Mouse (Mus musculus) adrenal gland, adult 2 months (tissue): Measurements from ENCODE around the gene R3hcc1l. TPM values are rescaled to one million over a fixed set of nuclear protein-coding genes. Genes with fewer than 3 reads are reported as not detected.
A peak's percentile ranks its signal among the peaks of the same experiment; 100 is the strongest.

Source experiments
- DNase-seq: peaks from one replicate; pipeline ENCODE4 v3.0.0; 2021
- long read RNA-seq: library from polyadenylated mRNA; stranded (forward); transcript quantifications from one replicate; pipeline ENCODE4 v2.0.0, GENCODE M21; 2021
- polyA plus RNA-seq: library from polyadenylated mRNA; depleted of rRNA; stranded (reverse); fragments of >200 nt; gene quantifications from 2 replicates; pipeline ENCODE4 v1.2.3, GENCODE M21; 2012; rRNA removed
- total RNA-seq, 2 experiments: library from RNA; stranded (reverse); gene quantifications; 2 replicates each; pipeline ENCODE4 v1.2.3; 2021

R3hcc1l gene
- total RNA-seq, result 10 to 100 TPM; 22.9 to 29.2 TPM
- 1.7 and 2.0 TPM in 2 replicates for polyA plus RNA-seq
- long read RNA-seq, full-length matches to known transcripts, result 11 of 17 reads
- long read RNA-seq, partial matches to known transcripts, result 4 of 17 reads
- long read RNA-seq, other reads (novel, unspliced or antisense), result 2 of 17 reads

GRCm38 (mm10) chr19:42518620-42519310, at the start of gene R3hcc1l:
R3hcc1l (plus strand) TSS chr19:42518759.
- peak; percentile 98 for DNase-seq

DNA sequence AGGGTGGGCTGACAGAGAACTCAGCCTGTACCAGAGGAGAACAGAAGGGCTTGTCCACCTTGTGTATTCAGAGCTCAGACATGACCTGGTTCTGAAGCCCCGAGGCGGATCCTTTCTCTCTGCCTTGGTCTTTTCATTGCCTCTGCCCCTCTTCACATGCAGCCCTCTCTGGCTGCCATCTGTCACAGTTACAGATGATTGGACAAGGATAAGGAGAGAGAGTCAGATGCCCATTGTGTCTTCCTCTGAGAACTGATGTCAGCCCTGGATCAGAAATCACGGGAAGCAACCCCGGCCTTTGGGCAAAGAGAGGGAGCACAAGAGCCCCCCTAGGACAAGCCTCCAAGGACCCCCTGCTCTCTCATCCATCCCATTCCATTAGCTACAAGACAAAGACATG, 47.0 kb upstream of the R3hcc1l start:
- DNase-seq, result no peak

DNA sequence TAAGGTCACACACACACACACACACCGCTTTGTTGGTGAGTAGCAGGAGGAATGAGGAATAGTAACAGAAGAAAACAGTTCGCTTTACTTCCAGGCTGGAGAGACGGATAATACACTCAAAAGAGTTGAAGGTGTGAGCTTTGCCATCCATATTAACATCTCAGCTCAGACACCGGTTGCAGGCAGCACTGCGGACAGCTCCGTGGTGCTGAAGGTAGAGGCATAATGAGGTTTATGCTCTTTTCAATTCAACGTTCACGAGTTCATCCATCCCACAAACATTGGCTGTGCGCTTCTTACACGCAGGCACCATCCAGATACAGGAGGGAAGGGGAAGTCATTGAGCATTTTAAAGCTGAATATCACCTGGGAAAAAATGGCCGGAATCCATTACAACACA, 45.7 kb upstream of the R3hcc1l start:
- DNase-seq, result no peak

DNA sequence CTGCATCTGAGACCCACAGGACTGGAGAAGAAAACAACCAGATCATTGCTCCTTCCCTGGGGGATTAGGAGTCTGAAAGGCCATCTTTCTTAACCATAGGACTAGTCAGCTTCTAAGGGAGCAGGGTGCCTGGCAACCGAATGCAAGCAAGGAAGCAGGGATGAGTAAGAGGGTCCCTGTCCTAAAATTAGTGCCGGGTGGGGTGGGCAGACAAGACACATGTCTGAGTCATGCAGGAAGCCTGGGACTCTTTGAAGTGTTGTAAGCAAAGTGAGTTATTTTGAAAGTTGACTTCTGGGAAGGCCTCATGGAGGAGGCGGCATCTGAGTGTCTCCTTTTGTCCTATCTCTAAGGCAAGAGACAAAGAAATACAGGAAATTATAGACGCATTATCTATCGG, 40.8 kb upstream of the R3hcc1l start:
- DNase-seq, result no peak

DNA sequence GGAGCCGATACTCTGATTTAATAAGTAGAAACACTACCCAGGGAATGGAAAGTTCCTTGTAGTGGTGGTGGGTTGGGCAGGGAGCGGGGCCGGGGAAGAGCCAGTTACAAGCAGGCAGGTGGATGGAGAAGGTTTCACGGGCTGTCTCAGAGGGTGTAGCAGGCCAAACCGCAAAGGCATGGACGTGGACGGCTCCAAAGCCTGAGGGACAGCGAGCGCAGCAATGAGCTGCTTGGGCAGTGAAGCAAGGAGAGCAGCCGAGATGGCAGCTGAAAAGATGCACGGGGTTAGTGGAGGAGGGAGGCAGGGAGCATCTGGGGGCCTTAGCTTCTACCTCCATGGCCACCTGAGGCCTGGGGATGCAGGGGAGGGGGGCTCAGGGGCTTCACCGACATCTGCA, 40.3 kb upstream of the R3hcc1l start:
- no peak for DNase-seq

GRCm38 (mm10) chr19:42485443-42485842, 33.1 kb upstream of the R3hcc1l start:
- DNase-seq, result no peak

DNA sequence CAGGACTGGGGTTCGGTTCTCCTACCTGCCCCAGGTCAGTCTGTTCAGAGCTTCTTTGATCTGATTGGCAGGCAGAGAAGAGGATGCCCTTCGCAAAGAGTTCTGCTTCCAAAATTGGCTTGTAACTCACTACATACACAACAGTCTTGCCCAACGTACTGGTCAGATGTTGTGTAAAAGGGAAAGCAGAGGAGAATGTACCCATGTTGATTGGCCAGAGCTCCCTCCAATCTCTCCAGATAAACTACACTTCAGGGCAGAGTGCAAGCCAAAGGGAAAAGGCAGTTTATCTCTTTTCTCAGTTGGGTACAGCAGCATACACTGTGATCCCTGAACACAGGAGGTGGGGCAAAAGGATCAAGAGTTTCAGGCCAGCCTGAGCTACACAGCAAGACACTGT, 31.3 kb upstream of the R3hcc1l start:
- no peak for DNase-seq

GRCm38 (mm10) chr19:42493257-42493917, 25.2 kb upstream of the R3hcc1l start:
- DNase-seq, result no peak

DNA sequence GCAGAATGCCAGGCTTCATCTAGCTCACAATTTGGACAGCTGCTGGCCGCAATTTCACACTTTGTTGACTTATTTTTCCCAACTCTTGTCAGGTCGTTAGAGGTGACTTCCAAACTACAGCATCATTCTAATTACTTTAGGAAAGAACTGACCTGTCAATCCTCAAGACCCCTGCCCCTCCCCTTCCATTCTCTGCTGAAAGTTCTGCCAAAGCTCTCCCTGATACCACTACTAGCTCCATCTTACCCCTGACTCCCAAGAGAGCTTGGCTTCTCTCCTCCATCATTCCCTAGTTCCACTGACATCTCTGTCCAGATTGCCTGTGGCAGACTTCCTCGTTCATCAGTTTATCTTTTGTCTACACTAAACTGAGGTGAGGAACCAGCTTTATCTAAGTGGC, 14.4 kb upstream of the R3hcc1l start:
- DNase-seq, result no peak

DNA sequence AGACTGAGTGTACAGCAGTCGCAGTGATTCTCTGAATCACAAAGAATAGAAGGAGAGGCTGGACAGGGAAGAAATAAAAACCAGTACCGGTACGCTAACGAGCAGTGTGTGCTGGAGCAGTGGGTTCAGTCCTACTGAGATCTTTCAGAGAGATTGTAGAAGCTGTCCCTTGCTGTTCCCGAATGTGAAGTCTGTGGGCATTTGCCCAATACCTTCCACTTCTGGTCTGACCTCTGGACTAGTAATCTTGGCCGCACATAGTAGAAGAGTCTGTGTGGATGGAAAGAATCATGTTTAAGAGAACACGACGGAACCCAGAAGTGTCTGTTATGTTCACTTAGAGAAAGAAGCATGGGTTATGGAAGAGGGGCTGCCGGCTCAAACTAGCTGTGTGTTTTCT, 8.9 kb upstream of the R3hcc1l start:
- no peak for DNase-seq

DNA sequence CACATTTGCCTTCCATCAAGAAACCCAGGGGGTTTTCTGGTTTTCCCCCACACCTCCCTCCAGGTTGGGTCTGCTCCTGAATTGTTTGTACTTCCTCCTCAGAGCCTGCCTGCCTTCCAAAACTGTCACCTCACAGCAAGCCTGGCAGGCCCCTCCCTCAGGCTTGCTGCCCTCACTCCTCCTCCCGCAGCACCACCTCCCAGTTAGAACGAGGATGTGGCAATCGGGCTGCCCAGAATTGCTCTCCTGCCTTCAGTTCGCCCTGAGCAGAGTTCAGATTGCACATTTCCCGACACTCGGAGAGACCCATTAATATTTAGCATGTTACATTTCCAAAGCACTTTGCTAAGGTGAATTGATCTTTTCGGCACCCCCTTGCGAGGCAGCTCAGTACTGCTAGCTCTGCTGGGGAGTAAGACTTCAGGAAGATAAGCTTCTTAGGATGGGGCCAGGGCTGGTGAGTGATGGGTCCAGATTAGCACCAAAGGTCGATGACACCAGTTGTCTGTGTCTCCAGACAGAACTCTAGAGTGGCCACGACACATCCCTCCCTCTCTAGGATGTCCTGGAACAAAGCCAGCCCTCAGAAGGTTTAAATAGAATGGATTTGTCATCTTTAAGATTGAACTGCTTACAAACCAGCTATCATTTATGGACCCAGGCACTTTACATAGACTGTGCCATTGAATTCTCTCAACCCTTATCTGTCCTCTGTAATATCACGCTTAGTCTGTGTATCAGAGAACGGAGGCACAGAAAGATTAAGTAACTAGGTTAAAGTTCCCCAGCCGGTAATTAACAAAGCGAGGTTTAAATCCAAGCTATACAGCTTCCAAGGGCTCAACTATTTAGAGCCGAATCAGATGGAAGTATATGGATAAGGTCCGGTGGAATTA, 8.0 kb upstream of the R3hcc1l start:
- peak; percentile 51 for DNase-seq

- no peak for DNase-seq
These were observed 2.9 kb upstream of the R3hcc1l start for GRCm38 (mm10) chr19:42515656-42516055.

GRCm38 (mm10) chr19:42516121-42516520, 2.4 kb upstream of the R3hcc1l start:
- DNase-seq, result no peak

DNA sequence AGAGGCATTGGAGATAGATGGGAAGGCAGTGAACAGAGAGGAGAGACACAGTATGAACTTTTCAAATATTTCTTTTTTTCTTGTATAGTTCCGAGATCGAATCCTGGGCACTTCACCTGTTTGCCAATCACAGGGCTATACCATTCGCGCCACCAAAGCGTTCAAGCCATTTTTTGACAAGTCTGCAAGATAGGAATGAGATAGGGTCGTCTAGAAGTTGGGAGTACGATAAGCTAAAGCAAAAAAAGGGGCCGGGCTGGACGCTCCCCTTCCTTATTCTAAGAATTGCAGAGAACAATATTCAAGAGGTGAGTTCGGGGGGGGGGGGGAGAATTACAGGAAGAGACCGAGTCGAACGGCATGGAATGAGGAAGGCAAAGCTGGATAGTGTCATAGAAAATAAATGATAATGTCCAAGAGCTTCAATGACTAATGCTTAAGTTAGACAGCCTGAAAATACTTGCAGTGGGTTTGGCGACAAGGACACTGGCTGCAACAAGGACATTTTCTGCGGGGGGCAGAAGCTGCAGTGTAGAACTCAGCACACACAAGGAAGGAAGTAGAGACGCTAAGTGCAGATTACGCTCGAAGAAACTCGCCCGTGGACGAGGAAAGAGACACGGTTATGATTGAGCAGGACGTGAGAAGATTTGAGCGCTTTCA, 471 bp upstream of the R3hcc1l start:
- no peak for DNase-seq

- no peak for DNase-seq
These were observed 1.2 kb downstream of the R3hcc1l start for GRCm38 (mm10) chr19:42519760-42520159.

DNA sequence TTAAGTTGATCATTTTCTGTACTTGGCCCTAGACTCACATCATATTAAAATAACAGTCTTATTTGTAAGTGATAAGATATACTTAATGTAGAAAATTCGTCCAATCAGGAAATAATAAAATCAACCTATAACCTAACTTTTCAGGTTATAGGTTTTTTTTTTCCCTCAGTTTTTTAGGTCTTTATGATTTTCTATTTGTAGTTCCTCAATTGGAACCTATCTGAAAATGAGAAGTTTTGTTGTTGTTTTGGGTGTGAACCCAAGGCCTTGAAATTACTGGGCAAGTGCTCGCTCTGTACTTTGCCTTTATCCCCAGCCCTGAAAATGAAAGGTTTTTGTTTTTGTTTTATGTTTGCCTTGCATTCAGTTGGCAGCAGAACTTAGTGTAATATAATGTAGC, 6.1 kb downstream of the R3hcc1l start:
- DNase-seq, result no peak

DNA sequence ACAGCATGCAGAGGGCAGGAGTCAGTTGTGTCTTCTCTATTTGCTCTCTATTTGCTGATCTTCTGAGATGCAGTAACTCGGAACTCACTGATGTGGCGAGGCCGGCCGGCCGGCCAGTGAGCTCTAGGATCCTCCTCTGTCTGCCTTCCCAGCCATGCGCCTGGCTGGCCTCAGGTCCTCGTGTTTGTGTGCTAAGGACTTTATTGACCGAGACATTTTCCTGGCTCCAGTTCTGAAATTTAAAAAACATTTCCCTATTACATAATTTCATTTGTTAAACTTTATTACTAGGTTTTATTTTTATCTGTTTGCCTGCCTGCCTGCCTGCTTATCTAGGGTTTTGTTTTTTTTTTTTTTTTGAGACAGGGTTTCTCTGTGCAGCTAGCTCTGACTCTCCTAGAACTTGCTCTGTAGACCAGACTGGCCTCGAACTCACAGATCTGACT, 11.5 kb downstream of the R3hcc1l start:
- DNase-seq, result no peak

DNA sequence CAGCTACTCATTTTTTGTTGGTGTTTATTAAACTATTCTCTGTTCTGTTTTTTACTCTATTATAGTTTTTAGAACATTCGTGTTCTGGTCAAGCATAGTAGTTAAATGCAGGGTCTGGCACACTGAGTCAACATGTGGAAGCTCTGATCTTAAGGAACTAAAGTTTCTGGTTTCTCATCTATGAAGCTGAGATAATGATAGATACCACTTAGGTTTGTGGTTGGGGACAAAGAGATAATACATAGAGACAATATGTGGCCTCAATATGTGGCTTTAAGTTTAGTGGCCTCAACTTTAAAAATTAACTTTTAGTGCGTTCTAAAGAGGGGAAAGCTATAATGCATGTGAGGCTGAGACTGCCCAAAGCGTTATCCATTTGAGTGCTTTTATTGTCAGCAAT, 15.9 kb downstream of the R3hcc1l start:
- no peak for DNase-seq

DNA sequence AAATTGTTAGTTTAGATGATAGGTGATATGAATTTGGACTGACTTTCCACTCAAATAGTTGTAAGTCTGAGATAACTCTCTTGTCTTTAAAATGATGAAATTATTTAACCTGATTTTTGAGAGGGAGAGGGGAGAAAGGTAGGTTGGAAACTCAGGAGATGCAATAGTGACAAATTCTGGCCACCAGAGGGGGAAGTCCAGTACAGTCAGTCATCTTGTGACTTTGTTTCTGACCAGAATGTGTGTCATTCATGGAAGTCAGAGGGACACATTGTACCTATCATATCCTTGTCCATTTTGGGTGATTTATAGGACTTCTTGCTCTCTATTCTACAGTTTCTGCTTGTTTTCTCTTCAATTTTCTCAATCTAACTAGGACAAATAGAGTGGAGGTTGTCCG, 19.0 kb downstream of the R3hcc1l start:
- no peak for DNase-seq

DNA sequence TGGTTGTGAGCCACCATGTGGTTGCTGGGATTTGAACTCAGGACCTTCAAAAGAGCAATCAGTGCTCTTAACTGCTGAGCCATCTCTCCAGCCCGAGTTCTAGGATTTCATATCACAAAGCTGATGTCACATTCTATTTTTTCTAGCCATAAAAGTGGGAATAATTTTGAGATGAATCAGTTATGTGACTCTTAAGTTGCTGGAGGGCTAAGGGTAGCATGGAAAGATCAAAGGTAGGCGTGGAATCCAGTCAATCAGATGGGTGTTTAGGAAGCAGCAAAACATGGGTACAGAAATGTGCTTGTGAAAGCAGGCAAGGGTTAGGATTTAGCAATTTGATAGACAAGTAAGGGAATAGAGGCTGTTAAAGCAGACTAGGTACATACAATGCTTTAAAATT, 20.4 kb downstream of the R3hcc1l start:
- DNase-seq, result no peak

- DNase-seq, result no peak
These were observed 21.0 kb downstream of the R3hcc1l start for GRCm38 (mm10) chr19:42539414-42540189.
